In the genomic region with DNA sequence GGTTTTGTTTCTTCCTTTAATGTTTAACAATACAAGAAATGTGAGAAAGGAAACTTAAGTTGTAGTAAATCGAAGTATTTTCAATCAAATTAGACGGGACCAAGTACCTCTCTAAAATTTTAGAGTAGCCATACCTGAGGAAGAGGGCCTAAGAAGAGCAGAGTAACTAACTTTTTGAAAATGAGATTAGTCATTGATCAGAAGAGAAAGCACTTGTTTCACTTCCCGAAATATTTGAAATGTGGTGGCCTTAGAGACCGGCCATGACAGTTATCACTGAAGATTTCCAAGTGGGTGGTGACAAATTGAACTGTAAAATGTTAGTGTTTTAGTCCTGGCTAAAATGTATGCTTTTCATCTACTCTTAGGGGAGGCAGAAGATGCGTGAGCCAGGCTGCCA, we compare ENCODE assay signal across 9 mouse cellular contexts. TPM values are rescaled to one million over a fixed set of nuclear protein-coding genes. Genes with fewer than 3 reads are reported as not detected.
DNase-seq lines count a peak whose midpoint lies in the region; ATAC-seq and TF ChIP-seq lines count a peak whose summit lies in the region.
"Had no signal": no experiment of that assay in that cellular context is flagged by ENCODE, and none has a peak within 500 bp of the region (broad histone marks: within the 10 kb centered on the region; RNA-seq: fewer than 3 reads in every experiment).

No protein-coding gene starts in this region.

- peak overlapping the region; percentile 88 for H3K27ac ChIP-seq in heart, embryonic 10.5 days
- H3K27ac ChIP-seq in hindbrain, embryonic 16.5 days (ENCODE audit: low read depth, low read length) = no peak overlapping the region
- peak overlapping the region; percentile 73; the same call in 1 of the 2 replicates for H3K27ac ChIP-seq in midbrain, embryonic 11.5 days (ENCODE audit: low read depth, low read length)
- H3K27ac ChIP-seq in left cerebral cortex, adult 2 months = no peak overlapping the region

- intact Hi-C loops in heart, postnatal 14 days (cut with DNase I) = loop anchor here (2.0 kb wide), 1 partner anchor 58 kb away; no protein-coding TSS in a partner anchor
- intact Hi-C loops in left cerebral cortex, adult 2 months (cut with DNase I) = loop anchor here (5.0 kb wide), 1 partner anchor 59 kb away; a partner anchor contains a TSS

- WGBS in heart, embryonic 10.5 days = 32% methylated on average over 5 of the region's 5 CpGs
- 59% methylated on average over 5 of the region's 5 CpGs for WGBS in hindbrain, embryonic 16.5 days
- WGBS in midbrain, embryonic 11.5 days = 32% methylated on average over 5 of the region's 5 CpGs

- DNase-seq in heart, embryonic 10.5 days (ENCODE audit: low spot score) = no peak
- DNase-seq in heart, postnatal 14 days = no peak
- DNase-seq in midbrain, embryonic 11.5 days (ENCODE audit: low spot score, missing footprints) = no peak
- no peak for DNase-seq in left cerebral cortex, adult 2 months (ENCODE audit: extremely low spot score in 1 of 2, low spot score in 2 of 2)
- DNase-seq in right cerebral cortex, postnatal 14 days = no peak
- DNase-seq in cerebellum, postnatal 4 days (ENCODE audit: low spot score in 2 of 2) = no peak

- H3K27me3 ChIP-seq in heart, embryonic 10.5 days (ENCODE audit: insufficient read depth, poor library complexity, severe bottlenecking) = no peaks in the 10 kb centered on the region
- no peaks in the 10 kb centered on the region for H3K27me3 ChIP-seq in hindbrain, embryonic 16.5 days (replicated peaks; ENCODE audit: control insufficient read depth, insufficient read depth, low read length)
- no peaks in the 10 kb centered on the region for H3K27me3 ChIP-seq in midbrain, embryonic 11.5 days (ENCODE audit: control insufficient read depth, insufficient read depth, low read length)

- peaks cover 2% of the 10 kb centered on the region; the same call in 1 of the 2 replicates for H3K36me3 ChIP-seq in heart, embryonic 10.5 days
- H3K36me3 ChIP-seq in hindbrain, embryonic 16.5 days (ENCODE audit: control insufficient read depth, insufficient read depth, low read length) = no peaks in the 10 kb centered on the region
- no peaks in the 10 kb centered on the region for H3K36me3 ChIP-seq in midbrain, embryonic 11.5 days (ENCODE audit: control insufficient read depth, insufficient read depth, low read length)

- H3K9me3 ChIP-seq in heart, embryonic 10.5 days = no peaks in the 10 kb centered on the region
- H3K9me3 ChIP-seq in hindbrain, embryonic 16.5 days (ENCODE audit: control insufficient read depth, low read length) = no peaks in the 10 kb centered on the region
- H3K9me3 ChIP-seq in midbrain, embryonic 11.5 days (ENCODE audit: control insufficient read depth, low read length) = no peaks in the 10 kb centered on the region

- peaks cover 24% of the 10 kb centered on the region for H3K4me1 ChIP-seq in heart, embryonic 10.5 days
- H3K4me1 ChIP-seq in hindbrain, embryonic 16.5 days (ENCODE audit: control insufficient read depth, insufficient read depth, low read depth, low read length) = peaks cover 5% of the 10 kb centered on the region
- H3K4me1 ChIP-seq in midbrain, embryonic 11.5 days (ENCODE audit: control insufficient read depth, insufficient read depth, low read length) = peaks cover 16% of the 10 kb centered on the region

- TF ChIP-seq CTCF in left cerebral cortex, adult 2 months (IDR thresholded peaks at IDR 0.05) = no peak

- peak overlapping the region; percentile 56; the same call in 1 of the 2 replicates for H3K4me2 ChIP-seq in hindbrain, embryonic 16.5 days (ENCODE audit: low read length)
- peak overlapping the region; percentile 34; the same call in 1 of the 2 replicates for H3K4me2 ChIP-seq in midbrain, embryonic 11.5 days

- no peak overlapping the region for H3K9ac ChIP-seq in hindbrain, embryonic 16.5 days (ENCODE audit: low read depth, low read length)
- H3K9ac ChIP-seq in midbrain, embryonic 11.5 days (ENCODE audit: low read length) = no peak overlapping the region

- peak overlapping the region; percentile 56 for H3K4me3 ChIP-seq in heart, embryonic 10.5 days
- H3K4me3 ChIP-seq in hindbrain, embryonic 16.5 days (ENCODE audit: low read length) = no peak overlapping the region
- no peak overlapping the region for H3K4me3 ChIP-seq in midbrain, embryonic 11.5 days (ENCODE audit: low read depth, low read length)
- H3K4me3 ChIP-seq in left cerebral cortex, adult 2 months = no peak overlapping the region

- ATAC-seq in common myeloid progenitor, adult 5-6 weeks (replicated peaks; ENCODE audit: low read depth, poor library complexity, severe bottlenecking) = peak; percentile 12; the same call in 1 of the 2 replicates
- no peak for ATAC-seq in hindbrain, embryonic 16.5 days
- ATAC-seq in midbrain, embryonic 11.5 days (ENCODE audit: low FRiP score) = no peak
- ATAC-seq: activated CD4-positive, CD25-positive, alpha-beta regulatory T cell, adult 4 months had no signal

RNA-seq across cellular contexts. Expression of a gene that starts 59.9 kb away (rescaled TPM):
- 58.5 and 65.3 TPM in 2 replicates for polyA plus RNA-seq in heart, embryonic 10.5 days (2016; fragmentation: Nextera tagmentation; extraction: Ambion mirVana)
- total RNA-seq in heart, postnatal 14 days (2021) = 10 to 100 TPM; 20.9 to 26.1 TPM
- 28.8 and 37.5 TPM in 2 replicates for total RNA-seq in common myeloid progenitor, adult 5-6 weeks (2017)
- polyA plus RNA-seq in hindbrain, embryonic 16.5 days (2015; fragmentation: Nextera tagmentation; extraction: Ambion mirVana) = 35.2 and 37.0 TPM in 2 replicates
- polyA plus RNA-seq in midbrain, embryonic 11.5 days (2014; fragmentation: Nextera tagmentation; extraction: Ambion mirVana) = 36.8 and 41.9 TPM in 2 replicates
- 100 to 1,000 TPM; 101 to 116 TPM for total RNA-seq in left cerebral cortex, adult 2 months (2021)

Comparison
In these comparisons a context has a peak if more than half of its experiments do, and no peak if none do; other contexts are left out.
1. H3K27ac ChIP-seq: peak in heart, embryonic 10.5 days (single experiment) and midbrain, embryonic 11.5 days (single experiment); none in hindbrain, embryonic 16.5 days (single experiment) and left cerebral cortex, adult 2 months (single experiment).